Mouse (Mus musculus): Measurements from ENCODE around the gene Nol12. TPM values are rescaled to one million over a fixed set of nuclear protein-coding genes. Genes with fewer than 3 reads are reported as not detected.

Nol12 gene
- polyA plus RNA-seq, 1 experiment from 2014 or later: 55.7 TPM

DNA sequence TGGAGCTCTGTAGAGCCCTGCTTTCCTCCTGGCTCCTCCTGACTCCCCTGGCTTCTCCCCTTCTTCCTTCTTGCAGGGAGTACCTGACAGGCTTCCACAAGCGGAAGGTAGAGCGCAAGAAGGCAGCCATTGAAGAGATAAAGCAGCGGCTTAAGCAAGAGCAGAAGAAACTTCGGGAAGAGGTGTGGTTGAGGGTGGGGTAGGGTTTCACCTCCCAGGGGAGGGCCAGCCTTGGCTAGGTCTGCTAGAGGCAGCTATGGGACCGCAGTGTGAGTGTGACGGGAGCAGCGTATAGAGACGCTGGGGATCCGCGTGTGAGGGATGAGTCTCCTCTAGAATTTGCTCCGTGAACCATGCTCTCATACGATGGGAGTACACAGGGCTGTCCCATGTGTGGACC lies 1.7 kb downstream of the Nol12 start:
- Histone ChIP-seq H3K9me3 (no peaks in the 10 kb centered on the region), H3K4me2 (replicated peaks) (peak overlapping the region; percentile 82), H3K27me3 (no peaks in the 10 kb centered on the region), H3K4me3 (0 out of 2 replicates have a peak overlapping the region, but pooled peaks have one; percentile 68), H3K9ac (peak overlapping the region; percentile 76; the same call in 1 of the 2 replicates), H3K27ac (no peak overlapping the region), H3K4me1 (peaks cover 14% of the 10 kb centered on the region), H3K36me3 (peaks cover 50% of the 10 kb centered on the region)
- ATAC-seq (ENCODE audit: low FRiP score, low read depth): no peak
- 90% methylated on average over 12 of the region's 12 CpGs for WGBS

DNA sequence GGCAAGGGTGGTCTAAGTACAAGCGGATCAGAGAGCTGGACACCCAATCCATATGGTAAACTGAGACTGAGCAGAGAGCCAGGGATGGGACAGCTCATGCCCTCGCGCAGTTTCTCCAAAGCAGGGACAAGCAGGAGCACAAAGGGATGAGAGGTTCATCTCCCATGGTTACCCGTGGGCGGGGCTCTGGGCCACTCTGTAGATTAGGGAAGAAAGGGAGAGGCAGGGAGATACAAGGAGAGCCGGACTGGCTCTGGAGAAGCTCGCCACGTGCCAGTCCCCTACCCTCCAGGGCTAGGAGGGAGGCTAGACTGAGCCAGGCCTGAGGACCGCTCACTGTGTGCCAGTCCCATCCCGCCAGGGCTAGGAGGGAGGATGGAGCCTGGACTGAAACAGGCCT lies 2.6 kb downstream of the Nol12 start:
- no peaks in the 10 kb centered on the region for H3K27me3 ChIP-seq
- no peaks in the 10 kb centered on the region for H3K9me3 ChIP-seq
- no peak for ATAC-seq (ENCODE audit: low FRiP score, low read depth)
- H3K4me3 ChIP-seq: no peak overlapping the region
- H3K9ac ChIP-seq: no peak overlapping the region
- H3K36me3 ChIP-seq: peaks cover 57% of the 10 kb centered on the region
- peaks cover 14% of the 10 kb centered on the region for H3K4me1 ChIP-seq
- H3K27ac ChIP-seq: no peak overlapping the region
- no peak overlapping the region for H3K4me2 ChIP-seq (replicated peaks)
- 88% methylated on average over 10 of the region's 10 CpGs for WGBS

DNA sequence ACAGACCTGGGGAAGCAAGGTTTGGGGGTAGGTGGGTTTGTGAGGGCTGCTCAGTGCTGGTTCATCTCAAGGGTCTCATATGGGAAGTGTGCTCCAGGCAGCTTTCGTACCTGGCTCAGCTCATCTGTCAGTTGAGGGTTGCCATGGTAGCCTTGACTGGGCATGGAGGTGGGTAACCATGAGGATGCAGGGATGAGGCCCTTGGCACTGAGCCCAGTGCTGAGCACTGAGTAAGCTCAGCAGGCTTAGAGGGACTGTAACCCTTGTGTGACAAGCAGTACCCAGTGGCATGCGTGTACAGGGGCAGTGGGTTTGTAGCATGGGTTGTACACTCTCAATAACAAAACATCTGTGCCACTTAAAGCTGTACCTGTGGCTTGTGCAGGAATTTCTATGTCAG lies 3.2 kb downstream of the Nol12 start:
- H3K27ac ChIP-seq: no peak overlapping the region
- 91% methylated on average over 2 of the region's 2 CpGs for WGBS
- H3K9me3 ChIP-seq: no peaks in the 10 kb centered on the region
- ATAC-seq (ENCODE audit: low FRiP score, low read depth): no peak
- peaks cover 17% of the 10 kb centered on the region for H3K4me1 ChIP-seq
- no peaks in the 10 kb centered on the region for H3K27me3 ChIP-seq
- no peak overlapping the region for H3K4me2 ChIP-seq (replicated peaks)
- no peak overlapping the region for H3K9ac ChIP-seq
- no peak overlapping the region for H3K4me3 ChIP-seq
- peaks cover 57% of the 10 kb centered on the region for H3K36me3 ChIP-seq

DNA sequence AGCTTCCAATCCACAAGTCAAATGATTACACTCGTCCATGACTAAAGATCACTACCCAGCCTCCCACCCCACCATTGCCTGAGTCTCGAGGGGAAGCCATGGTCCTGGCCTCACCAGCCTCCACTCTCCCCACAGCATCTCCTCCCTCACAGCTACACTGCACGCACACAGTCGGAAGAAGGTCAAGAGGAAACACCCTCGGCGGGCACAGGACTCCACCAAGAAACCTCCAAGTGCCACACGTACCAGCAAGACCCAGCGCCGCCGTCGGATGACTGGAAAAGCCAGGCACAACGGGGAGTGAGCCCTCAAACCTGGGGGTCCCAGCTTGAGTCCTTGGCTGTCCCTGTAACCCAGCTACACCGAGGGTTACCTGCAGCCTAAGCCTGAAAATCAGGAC lies 5.6 kb downstream of the Nol12 start:
- peaks cover 14% of the 10 kb centered on the region for H3K4me1 ChIP-seq
- peaks cover 57% of the 10 kb centered on the region for H3K36me3 ChIP-seq
- no peaks in the 10 kb centered on the region for H3K27me3 ChIP-seq
- H3K9ac ChIP-seq: no peak overlapping the region
- H3K9me3 ChIP-seq: no peaks in the 10 kb centered on the region
- no peak overlapping the region for H3K27ac ChIP-seq
- no peak overlapping the region for H3K4me2 ChIP-seq (replicated peaks)
- H3K4me3 ChIP-seq: no peak overlapping the region
- 93% methylated on average over 13 of the region's 13 CpGs for WGBS
- ATAC-seq (ENCODE audit: low FRiP score, low read depth): no peak

DNA sequence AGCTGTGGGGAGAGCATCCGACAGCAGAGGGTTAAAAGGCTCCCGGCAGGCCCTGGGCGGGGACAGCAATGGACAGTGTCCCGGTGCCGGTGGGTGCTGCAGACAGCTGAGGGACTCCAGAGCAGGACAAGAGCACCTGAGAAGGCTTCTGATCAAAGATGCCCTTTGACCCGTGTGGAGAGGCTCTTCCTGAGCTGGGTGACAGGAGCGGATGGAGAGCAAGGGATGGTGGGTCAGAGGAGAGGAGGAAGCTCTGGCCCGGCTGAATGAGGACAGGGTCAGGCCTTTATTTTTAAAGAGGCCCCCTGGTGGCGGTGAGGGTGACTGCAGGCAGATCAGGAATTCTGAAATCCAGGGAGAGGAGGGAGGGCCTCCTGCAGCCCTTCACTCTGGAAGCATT lies 7.9 kb downstream of the Nol12 start:
- peak overlapping the region; percentile 3; the same call in 1 of the 2 replicates for H3K27ac ChIP-seq
- H3K27me3 ChIP-seq: no peaks in the 10 kb centered on the region
- peak; percentile 59; the same call in 1 of the 2 replicates for ATAC-seq (ENCODE audit: low FRiP score, low read depth)
- H3K9me3 ChIP-seq: no peaks in the 10 kb centered on the region
- peaks cover 44% of the 10 kb centered on the region for H3K36me3 ChIP-seq
- H3K4me2 ChIP-seq (replicated peaks): peak overlapping the region; percentile 62
- peaks cover 8% of the 10 kb centered on the region for H3K4me1 ChIP-seq
- peak overlapping the region; percentile 38 for H3K4me3 ChIP-seq
- 4% methylated on average over 9 of the region's 9 CpGs for WGBS
- H3K9ac ChIP-seq: peak overlapping the region; percentile 62

DNA sequence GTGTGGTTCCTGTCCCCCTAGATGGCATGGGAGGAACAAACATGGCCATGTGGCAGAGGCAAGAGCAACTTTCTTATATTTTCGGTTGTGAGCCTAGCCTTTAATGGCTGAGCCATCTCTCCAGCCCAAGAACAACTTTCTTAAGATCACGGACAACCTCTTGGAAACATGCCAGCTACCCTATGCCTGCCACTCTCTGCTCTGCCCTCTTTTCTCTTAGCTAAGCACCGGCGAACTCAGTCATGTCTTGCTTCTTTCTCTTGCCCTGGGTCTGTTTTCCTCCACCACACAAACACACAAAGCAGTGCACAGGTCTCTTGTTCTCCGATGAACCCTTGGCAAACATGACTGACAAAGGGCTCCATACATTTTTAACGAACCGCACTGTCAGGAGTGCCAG lies 11.5 kb downstream of the Nol12 start:
- Histone ChIP-seq H3K4me2 (replicated peaks) (no peak overlapping the region), H3K4me1 (peaks cover 23% of the 10 kb centered on the region), H3K9ac (no peak overlapping the region), H3K9me3 (no peaks in the 10 kb centered on the region), H3K36me3 (peaks cover 9% of the 10 kb centered on the region), H3K27me3 (no peaks in the 10 kb centered on the region), H3K27ac (no peak overlapping the region), H3K4me3 (no peak overlapping the region)
- no peak for ATAC-seq (ENCODE audit: low FRiP score, low read depth)
- 82% methylated on average over 7 of the region's 7 CpGs for WGBS

DNA sequence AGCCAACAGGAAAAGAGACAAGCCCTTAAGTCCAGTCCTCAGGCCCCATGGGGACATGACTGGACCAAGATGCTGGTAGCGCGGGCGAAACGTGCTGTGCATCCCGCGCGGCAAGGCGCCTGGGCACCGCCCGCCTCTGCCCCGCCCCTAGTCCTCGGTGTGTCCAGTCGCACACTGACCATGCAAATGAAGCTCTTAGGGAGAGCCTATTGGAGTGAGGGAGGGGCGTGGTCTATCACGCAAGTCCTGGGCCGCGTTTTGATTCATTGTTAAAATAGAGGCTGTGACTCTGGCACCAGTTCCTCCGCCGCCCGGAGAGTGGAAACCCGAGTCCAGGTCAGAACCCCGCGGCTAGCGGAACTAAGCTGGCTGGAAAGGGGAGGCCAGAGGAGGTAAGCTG lies 12.9 kb downstream of the Nol12 start, which contains the start of gene Triobp:
Gene Triobp (plus strand): TSS at position 68 of the 400 bp plus-strand sequence.
- H3K27ac ChIP-seq: peak within 1 kb of the TSS; percentile 34; the same call in 1 of the 2 replicates
- peak within 1 kb of the TSS; percentile 79 for H3K4me2 ChIP-seq (replicated peaks)
- peak within 1 kb of the TSS; percentile 69 for H3K9ac ChIP-seq
- no peaks in the 10 kb centered on the region for H3K9me3 ChIP-seq
- peaks cover 20% of the 10 kb centered on the region for H3K4me1 ChIP-seq
- peak within 1 kb of the TSS; percentile 55 for H3K4me3 ChIP-seq
- ATAC-seq (ENCODE audit: low FRiP score, low read depth): peak; percentile 97
- WGBS: 0% methylated on average over 24 of the region's 24 CpGs
- peaks cover 11% of the 10 kb centered on the region for H3K36me3 ChIP-seq
- no peaks in the 10 kb centered on the region for H3K27me3 ChIP-seq

DNA sequence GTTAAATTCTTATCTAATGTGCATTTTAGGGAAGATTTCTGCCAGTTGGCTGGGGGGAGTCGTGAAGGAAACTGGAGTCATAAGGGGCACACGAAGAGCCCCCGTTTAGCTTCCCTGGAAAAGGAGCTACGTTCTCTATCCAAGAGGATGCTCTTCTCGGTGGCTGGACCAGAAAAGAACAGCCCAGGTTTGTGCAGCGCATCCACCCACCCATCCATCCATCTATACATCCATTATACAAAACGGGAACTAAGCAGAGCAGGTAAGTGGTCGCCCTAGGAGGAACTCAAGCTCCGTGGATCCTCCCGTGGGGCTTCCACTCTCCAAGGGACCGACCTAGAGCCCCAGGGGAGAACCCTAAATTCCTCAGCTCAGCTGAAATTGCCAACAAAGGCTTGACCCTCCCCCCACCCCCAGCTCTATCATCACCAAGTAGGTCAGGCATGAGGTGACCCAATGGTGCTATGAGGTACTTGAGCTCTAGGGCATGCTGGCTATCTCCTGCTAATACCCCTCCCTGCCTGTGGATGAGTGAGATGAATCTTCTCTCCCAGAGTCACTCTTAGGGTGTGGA lies 13.5 kb downstream of the Nol12 start:
- peaks cover 15% of the 10 kb centered on the region for H3K36me3 ChIP-seq
- WGBS: 4% methylated on average over 11 of the region's 11 CpGs
- H3K4me1 ChIP-seq: peaks cover 20% of the 10 kb centered on the region
- peak overlapping the region; percentile 34; the same call in 1 of the 2 replicates for H3K27ac ChIP-seq
- peak overlapping the region; percentile 79 for H3K4me2 ChIP-seq (replicated peaks)
- H3K9ac ChIP-seq: peak overlapping the region; percentile 69
- H3K4me3 ChIP-seq: peak overlapping the region; percentile 55
- no peaks in the 10 kb centered on the region for H3K9me3 ChIP-seq
- H3K27me3 ChIP-seq: no peaks in the 10 kb centered on the region
- no peak for ATAC-seq (ENCODE audit: low FRiP score, low read depth)

DNA sequence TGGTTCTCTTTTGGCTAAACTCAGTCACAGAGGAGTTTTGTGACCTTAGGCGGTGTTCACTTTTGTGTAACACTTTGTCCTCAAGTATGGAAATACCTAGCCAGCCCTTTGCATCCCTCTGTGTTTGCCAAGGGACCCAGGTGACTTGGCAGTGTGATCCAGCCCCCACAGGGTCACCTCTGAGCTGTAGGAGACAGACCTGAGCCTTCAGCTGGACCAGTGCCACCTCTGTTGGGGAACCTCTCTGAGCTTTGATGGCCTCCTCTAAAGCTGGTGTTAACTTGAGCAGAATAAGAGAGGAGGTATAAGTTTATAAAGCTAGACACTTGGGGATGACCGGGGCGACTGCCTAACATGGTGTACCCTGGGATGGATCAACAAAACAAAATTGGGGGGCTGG lies 14.2 kb downstream of the Nol12 start:
- peaks cover 21% of the 10 kb centered on the region for H3K36me3 ChIP-seq
- peak overlapping the region; percentile 79 for H3K4me2 ChIP-seq (replicated peaks)
- WGBS: 97% methylated on average over 3 of the region's 3 CpGs

DNA sequence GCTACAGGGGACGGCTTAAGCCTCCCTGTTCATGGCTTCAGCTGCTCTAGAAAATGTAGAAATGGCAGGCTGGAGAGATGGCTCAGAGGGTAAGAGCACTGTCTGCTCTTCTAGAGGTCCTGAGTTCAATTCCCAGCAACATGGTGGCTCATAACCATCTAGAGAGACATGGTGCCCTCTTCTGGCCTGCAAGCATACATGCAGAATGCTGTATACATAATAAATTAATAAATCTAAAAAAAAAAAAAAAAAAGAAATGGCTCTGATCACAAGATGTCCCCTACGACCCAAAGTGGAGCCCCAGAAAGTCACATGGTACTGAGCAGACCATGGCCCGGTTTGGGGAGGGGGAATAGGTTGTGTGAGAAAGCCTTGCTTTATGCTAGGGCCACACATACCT lies 20.9 kb downstream of the Nol12 start:
- WGBS: 72% methylated on average over 3 of the region's 3 CpGs
- Histone ChIP-seq H3K9me3 (no peaks in the 10 kb centered on the region), H3K9ac (no peak overlapping the region), H3K36me3 (peaks cover 63% of the 10 kb centered on the region), H3K27ac (no peak overlapping the region), H3K4me3 (no peak overlapping the region), H3K4me1 (peaks cover 16% of the 10 kb centered on the region), H3K4me2 (replicated peaks) (no peak overlapping the region), H3K27me3 (no peaks in the 10 kb centered on the region)
- ATAC-seq (ENCODE audit: low FRiP score, low read depth): no peak

More for the DNA sequence above, 14.2 kb downstream of the Nol12 start:
- Histone ChIP-seq H3K9me3 (no peaks in the 10 kb centered on the region), H3K4me1 (peaks cover 20% of the 10 kb centered on the region), H3K9ac (peak overlapping the region; percentile 69; the same call in 1 of the 2 replicates), H3K27ac (no peak overlapping the region), H3K4me3 (peak overlapping the region; percentile 55; the same call in 1 of the 2 replicates), H3K27me3 (no peaks in the 10 kb centered on the region)
- ATAC-seq (ENCODE audit: low FRiP score, low read depth): no peak

DNA sequence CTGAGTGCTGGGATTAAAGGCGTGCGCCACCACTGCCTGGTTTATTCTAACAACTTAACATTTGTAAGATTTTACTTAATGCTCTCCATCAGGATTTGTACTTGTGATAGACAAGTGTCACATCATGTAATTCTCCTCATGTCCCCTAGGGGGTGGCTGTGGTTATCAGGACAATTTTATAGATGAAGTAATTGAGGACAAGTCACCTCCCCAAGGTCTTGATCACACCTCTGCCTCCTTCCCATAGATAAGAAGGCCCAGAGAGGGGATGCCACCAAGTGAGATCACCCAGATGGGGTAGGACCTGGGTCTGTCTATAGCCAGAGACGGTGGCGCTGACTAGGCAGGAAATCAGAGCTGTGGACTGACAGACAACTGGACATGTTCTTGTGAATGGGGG lies 21.6 kb downstream of the Nol12 start:
- H3K9me3 ChIP-seq: no peaks in the 10 kb centered on the region
- peaks cover 16% of the 10 kb centered on the region for H3K4me1 ChIP-seq
- no peak overlapping the region for H3K9ac ChIP-seq
- no peaks in the 10 kb centered on the region for H3K27me3 ChIP-seq
- no peak overlapping the region for H3K27ac ChIP-seq
- peaks cover 68% of the 10 kb centered on the region for H3K36me3 ChIP-seq
- no peak overlapping the region for H3K4me2 ChIP-seq (replicated peaks)
- H3K4me3 ChIP-seq: no peak overlapping the region
- no peak for ATAC-seq (ENCODE audit: low FRiP score, low read depth)
- 79% methylated on average over 4 of the region's 4 CpGs for WGBS

DNA sequence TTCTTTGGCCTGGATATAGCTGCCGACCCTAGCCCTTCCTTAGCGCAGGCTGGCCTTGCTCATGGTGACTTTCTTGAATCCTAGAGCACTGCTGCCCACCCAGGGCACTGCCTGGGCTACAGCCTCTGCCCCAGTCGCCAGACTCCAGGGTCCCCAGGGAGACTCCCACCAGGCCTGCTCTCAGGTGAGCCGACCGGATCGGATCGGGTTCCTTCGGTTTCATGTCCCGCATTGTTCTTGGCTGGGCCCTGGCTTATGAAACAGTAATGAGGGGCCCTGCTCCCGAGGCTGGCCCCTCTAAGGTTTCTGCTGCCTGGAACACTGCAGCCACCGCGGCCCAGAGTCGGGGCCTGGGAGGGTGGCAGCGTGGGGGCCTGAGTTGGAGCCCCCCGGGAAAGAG lies 22.3 kb downstream of the Nol12 start:
- ATAC-seq (ENCODE audit: low FRiP score, low read depth): 0 out of 2 replicates have a peak, but pooled peaks have one; percentile 12
- H3K9ac ChIP-seq: peak overlapping the region; percentile 48
- peaks cover 70% of the 10 kb centered on the region for H3K36me3 ChIP-seq

DNA sequence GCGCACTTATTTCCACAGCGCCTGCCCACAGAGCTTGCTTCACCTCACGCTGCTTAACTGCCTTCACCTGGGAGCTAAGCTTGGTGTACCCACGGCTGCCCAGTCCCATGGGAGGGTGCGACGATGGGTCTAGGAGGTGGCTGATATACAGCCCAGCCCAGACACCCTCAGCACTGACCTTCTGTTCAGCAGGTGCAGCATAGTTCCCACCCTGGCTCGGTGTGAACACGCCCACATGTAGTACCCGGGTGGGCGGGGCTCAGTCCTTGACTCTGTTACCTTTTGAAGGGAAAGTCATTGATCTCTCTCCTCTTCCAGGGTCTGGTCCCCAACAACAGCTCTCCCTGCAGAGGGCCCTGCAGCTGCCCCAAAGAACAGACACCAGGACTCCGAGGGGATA lies 24.8 kb downstream of the Nol12 start:
- WGBS: 83% methylated on average over 11 of the region's 11 CpGs
- peaks cover 54% of the 10 kb centered on the region for H3K36me3 ChIP-seq
- ATAC-seq (ENCODE audit: low FRiP score, low read depth): no peak

More for the DNA sequence above, 22.3 kb downstream of the Nol12 start:
- 44% methylated on average over 15 of the region's 15 CpGs for WGBS
- H3K4me1 ChIP-seq: peaks cover 16% of the 10 kb centered on the region
- H3K27ac ChIP-seq: peak overlapping the region; percentile 58; the same call in 1 of the 2 replicates
- no peaks in the 10 kb centered on the region for H3K9me3 ChIP-seq
- H3K4me3 ChIP-seq: no peak overlapping the region
- no peaks in the 10 kb centered on the region for H3K27me3 ChIP-seq
- H3K4me2 ChIP-seq (replicated peaks): peak overlapping the region; percentile 32; the same call in 1 of the 2 replicates

More for the DNA sequence above, 24.8 kb downstream of the Nol12 start:
- H3K4me3 ChIP-seq: no peak overlapping the region
- H3K4me2 ChIP-seq (replicated peaks): no peak overlapping the region
- peaks cover 28% of the 10 kb centered on the region for H3K4me1 ChIP-seq
- no peaks in the 10 kb centered on the region for H3K9me3 ChIP-seq
- H3K27ac ChIP-seq: no peak overlapping the region
- H3K27me3 ChIP-seq: no peaks in the 10 kb centered on the region
- no peak overlapping the region for H3K9ac ChIP-seq
